1 mouse cellular context compared by ENCODE assay signal in the genomic region with DNA sequence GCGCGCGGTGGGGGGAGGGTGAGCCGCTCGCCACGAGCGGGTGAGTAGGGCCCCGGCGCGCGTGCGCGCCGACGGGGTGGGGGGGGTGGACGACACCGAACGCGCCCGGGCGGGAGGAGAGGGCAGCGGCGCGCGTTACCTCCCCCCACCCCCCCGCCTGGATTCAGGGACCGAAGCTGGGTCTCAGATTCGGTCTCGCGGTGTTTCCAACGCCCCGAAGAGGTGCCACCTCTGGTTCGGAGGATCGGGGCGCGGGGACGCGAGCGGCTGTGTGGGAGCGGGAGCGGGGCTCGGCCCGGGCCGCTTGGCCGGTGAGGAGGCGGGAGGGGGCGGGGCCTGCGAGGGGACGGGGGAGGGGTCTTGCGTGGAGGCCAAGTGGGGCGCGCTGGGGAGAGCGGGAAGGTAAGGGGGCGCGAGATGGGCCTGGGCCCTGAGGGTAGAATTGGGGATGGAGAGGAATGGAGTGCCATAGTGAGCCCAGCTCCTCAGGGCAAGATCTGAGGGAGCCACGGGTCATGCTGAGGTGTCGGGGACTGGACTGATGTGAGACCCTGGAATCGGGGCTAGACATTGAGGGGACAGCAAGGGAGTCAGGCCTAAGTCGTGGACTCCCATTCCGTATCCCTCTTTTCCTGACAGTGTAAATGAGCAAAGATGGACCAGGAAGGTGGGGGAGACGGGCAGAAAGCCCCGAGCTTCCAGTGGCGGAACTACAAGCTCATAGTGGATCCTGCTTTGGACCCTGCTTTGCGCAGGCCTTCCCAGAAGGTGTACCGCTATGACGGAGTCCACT.
A peak's percentile ranks its signal among the peaks of the same experiment; 100 is the strongest.
TF ChIP-seq lines count a peak whose summit lies in the region.

No protein-coding gene starts in this region.

TF ChIP-seq in MEL, 35 proteins besides CTCF, POLR2A, EP300 and RAD21 (continued from another document):
- no peak for TF ChIP-seq GABPA (IDR thresholded peaks at IDR 0.05; ENCODE audit: low read depth, low read length)
- no peak; the same call in 1 of the 2 replicates for TF ChIP-seq MXI1 (IDR thresholded peaks at IDR 0.05; ENCODE audit: low read depth, low read length)
- no peak for TF ChIP-seq TAL1 (IDR thresholded peaks at IDR 0.05; ENCODE audit: low read length)
- no peak for TF ChIP-seq MYB (IDR thresholded peaks at IDR 0.05; ENCODE audit: low read depth, low read length)
- TF ChIP-seq ETS1 (IDR thresholded peaks at IDR 0.05; ENCODE audit: low read depth, low read length), result no peak
- TF ChIP-seq SIN3A (IDR thresholded peaks at IDR 0.05; ENCODE audit: low read length), result peak; percentile 25; the same call in 1 of the 2 replicates
- 0 out of 2 replicates have a peak, but pooled peaks have one; percentile 26 for TF ChIP-seq E2F4 (IDR thresholded peaks at IDR 0.05; ENCODE audit: borderline replicate concordance, low read depth, low read length)
- TF ChIP-seq ZMIZ1 (IDR thresholded peaks at IDR 0.05; ENCODE audit: low read depth, low read length), result no peak
- no peak for TF ChIP-seq HCFC1 (IDR thresholded peaks at IDR 0.05; ENCODE audit: low read depth, low read length)
- peak; percentile 61 for TF ChIP-seq NRF1 (IDR thresholded peaks at IDR 0.05; ENCODE audit: insufficient read depth, low read depth, low read length, poor library complexity, severe bottlenecking)
- TF ChIP-seq POLR2AphosphoS5 (IDR thresholded peaks at IDR 0.05; ENCODE audit: borderline replicate concordance, low read depth, low read length), result no peak
- TF ChIP-seq GATA1 (IDR thresholded peaks at IDR 0.05; ENCODE audit: low read depth, low read length), result no peak
- no peak for TF ChIP-seq RCOR1 (IDR thresholded peaks at IDR 0.05; ENCODE audit: low read depth, low read length)
- peak; percentile 47 for TF ChIP-seq NELFE (IDR thresholded peaks at IDR 0.05; ENCODE audit: low read depth, low read length)
- TF ChIP-seq ZNF384 (IDR thresholded peaks at IDR 0.05; ENCODE audit: low read depth, low read length), result no peak
